Mouse (Mus musculus) adrenal gland, postnatal 14 days (tissue): Measurements from ENCODE around the gene Atf1. TPM values are rescaled to one million over a fixed set of nuclear protein-coding genes. Genes with fewer than 3 reads are reported as not detected.
"Not testable (repeated sequence)": the region's sequence is repeated elsewhere in the genome, so short reads cannot be mapped to it uniquely, and the experiment has no call there.

Source experiments
- DNase-seq: peaks from one replicate; pipeline ENCODE4 v3.0.0; 2021; ENCODE audit warnings: mixed read lengths
- total RNA-seq: library from RNA; stranded (reverse); gene quantifications from 2 replicates; pipeline ENCODE4 v1.2.3, GENCODE M21; 2021

The Atf1 gene
- total RNA-seq, 1 experiment from 2014 or later: 54.4 TPM

- DNase-seq: no peak
These were observed 31.2 kb downstream of the Atf1 start for GRCm38 (mm10) chr15:100258646-100259425.

DNA sequence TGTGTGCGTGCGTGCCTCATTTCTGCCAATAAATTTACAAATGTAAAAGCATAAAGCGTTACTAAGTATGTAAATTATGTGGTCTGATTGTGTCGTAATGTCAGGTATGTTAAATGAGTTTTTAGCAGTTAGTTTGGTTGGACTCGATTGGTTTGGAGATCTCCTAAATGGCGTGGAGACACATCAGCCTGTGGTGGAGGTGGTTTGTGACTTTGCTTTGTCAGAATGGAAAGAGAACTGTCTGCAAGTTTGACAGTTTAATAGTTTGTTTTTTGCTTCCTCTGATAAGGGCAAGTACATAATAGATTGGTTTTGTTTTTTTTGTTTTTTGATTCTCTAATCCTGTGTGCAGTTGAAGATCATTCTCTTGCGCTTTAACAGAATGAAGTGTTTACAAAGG, 32.7 kb downstream of the Atf1 start:
- not testable (repeated sequence) for DNase-seq

DNA sequence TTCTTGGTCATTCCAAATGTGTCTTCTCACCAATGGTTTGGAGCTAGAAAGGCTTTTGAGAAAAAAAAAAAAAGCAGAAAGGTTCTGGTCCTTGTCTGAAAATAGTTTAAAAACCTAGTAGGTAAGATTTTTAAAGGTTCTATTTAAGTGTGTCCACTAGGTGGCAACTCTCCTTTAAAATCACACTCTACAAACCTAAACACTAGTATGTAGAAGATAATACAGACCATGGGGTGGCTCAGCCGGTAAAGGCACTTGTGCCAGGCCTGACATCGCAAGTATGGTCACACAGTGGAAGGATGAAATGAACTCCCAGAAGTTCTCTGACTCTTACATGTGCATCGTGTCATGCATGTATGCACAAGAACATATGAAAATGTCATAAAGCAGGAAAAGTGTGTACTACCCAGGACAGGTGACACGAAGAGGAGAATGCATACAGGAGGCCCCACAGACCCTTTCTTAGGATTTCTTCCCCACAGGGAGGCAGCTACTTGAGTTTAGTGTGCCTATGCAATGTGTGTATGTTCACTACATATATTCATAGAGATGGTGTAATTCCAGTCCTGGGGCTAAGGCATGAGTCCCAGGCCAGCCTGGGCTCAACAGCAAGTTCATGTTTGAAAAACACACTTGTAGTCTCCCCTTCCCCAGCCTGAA, 35.8 kb downstream of the Atf1 start:
- DNase-seq: peak; percentile 16

- no peak for DNase-seq
These were observed 38.1 kb downstream of the Atf1 start for GRCm38 (mm10) chr15:100265586-100266325.

DNA sequence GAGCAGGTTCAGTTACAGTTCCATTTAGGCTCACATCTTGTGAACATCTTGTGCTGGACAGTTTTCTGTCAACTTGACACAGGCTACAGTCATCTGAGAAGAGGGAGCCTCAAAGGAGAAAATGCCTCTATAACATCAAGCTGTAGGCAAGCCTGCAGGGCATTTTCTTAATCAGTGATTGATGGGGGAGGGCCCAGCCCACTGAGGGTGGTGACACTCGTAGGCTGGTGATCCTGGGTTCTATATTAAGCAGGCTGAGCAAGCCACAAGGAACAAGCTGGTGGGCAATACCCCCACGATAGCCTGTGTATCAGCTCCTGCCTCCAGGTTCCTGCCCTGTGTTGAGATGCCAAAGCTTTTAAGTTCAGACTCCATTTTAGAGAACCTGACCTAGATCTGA, 41.3 kb downstream of the Atf1 start:
- no peak for DNase-seq

DNA sequence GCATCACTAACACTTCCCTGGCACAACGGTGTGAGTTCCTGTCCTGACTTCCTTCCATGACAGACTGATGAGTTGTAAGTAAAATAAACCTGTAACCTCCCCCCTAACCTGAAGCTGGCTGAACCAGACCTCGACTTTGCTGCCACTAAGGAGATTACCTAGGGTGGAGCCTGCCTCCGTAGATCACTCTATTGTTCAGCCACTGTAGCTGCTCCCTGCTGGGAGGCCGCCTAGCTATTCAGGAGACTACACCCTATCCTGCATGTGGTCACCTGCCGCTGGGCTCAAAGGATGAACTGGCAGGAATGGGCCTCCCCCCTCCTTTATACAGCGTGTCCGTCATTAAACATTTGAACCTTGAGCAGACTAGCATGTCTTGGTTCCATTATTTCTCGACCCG, 42.2 kb downstream of the Atf1 start:
- no peak for DNase-seq

- DNase-seq: not testable (repeated sequence)
These were observed 43.0 kb downstream of the Atf1 start for GRCm38 (mm10) chr15:100270609-100271008.

DNA sequence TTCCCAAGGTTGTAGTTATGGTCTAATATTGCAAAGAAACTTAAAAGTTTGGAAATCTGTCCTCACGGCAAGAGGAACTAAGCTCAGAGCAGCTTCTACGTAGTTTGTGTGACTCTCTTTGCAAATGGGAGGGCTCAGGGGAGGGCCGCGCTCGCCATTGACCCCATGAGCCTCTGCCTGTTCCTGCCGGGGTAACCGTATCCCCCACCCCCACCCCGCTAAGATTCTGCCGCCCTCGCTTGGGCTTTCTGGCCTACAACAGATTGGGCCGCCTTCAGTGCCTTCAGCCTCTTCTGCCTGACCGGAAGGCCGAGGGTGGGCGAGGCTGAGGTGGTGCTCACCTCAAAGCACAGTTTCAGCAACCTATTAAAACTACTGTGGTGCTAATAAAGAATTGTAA, 43.8 kb downstream of the Atf1 start:
- no peak for DNase-seq

GRCm38 (mm10) chr15:100273791-100274308, 46.2 kb downstream of the Atf1 start:
- not testable (repeated sequence) for DNase-seq

GRCm38 (mm10) chr15:100274790-100275559, 47.4 kb downstream of the Atf1 start:
- DNase-seq: no peak

DNA sequence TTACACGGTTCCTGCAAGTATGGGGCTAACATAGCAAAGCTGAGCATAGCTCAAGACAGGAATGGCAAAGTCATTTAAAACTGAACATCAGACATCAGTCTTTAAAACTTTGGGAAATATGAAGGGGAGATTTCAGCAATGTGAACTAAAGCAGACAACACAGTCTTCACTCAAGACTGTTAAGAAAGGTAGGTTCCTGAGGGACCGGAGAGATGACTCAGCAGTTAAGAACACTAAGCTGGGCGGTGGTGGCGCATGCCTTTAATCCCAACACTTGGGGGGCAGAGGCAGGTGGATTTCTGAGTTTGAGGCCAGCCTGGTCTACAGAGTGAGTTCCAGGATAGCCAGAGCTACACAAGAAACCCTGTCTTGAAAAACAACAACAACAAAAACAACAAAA, 48.8 kb downstream of the Atf1 start:
- no peak for DNase-seq

DNA sequence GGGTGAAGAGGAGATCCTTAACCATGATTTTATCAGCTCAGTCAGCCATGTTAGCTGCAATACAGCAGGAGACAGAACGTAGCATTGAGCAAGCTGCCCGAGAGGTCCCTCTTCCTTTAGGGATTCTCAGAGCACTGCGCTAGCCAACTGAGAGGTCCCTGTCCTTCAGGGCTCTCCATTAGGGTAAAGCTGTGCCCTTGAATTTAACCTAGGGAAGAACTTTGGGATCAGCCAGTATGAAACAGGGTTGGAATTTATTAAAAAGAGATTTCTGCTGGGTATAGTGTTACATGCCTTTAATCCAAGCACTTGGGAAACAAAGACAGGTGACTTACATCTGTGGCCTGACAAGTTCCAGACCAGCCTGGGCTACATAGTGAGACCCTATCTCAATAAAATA, 50.0 kb downstream of the Atf1 start:
- DNase-seq: no peak

- no peak for DNase-seq
These were observed 53.0 kb downstream of the Atf1 start, which contains the start of gene Tmprss12 for GRCm38 (mm10) chr15:100280626-100281025. Gene Tmprss12 (plus strand): TSS chr15:100280837.

DNA sequence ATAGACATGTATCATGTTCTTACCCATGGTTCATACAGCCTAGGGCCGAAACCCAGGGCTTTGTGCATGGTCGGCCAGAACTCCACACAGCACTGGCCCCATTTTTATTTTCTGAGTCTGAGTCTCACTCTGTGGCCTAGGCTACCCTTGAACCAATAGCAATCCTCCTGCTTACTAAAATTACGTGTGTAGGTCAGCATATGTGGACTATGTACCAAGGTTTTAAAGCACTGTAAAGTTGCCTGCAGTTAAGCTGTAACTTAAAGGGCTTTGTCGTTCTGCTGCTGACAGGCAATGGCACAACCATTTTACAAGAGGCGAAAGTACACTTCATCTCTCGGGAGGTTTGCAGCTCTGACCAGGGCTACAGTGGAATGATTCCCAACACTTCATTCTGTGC, 61.4 kb downstream of the Atf1 start:
- DNase-seq: no peak

- no peak for DNase-seq
These were observed 63.2 kb downstream of the Atf1 start for GRCm38 (mm10) chr15:100290858-100291257.

DNA sequence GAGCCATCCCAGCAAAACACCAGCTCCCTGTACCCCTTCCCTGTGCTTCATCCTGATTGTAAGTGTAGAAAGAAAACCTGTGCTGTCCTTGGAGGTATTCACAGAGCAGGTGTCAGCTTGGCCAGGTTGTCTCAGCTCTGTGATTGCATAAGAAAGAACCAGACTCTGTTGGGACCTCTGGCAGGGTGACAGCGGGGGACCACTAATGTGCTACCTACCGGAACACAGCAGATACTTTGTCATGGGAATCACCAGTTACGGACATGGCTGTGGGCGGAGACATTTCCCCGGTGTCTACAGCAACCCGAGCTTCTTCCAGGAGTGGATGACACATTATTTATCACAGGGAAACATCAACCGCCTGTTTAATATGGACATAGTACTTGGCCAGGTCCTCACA, 64.7 kb downstream of the Atf1 start:
- DNase-seq: no peak

- DNase-seq: no peak
These were observed 70.2 kb downstream of the Atf1 start for GRCm38 (mm10) chr15:100297856-100298255.

DNA sequence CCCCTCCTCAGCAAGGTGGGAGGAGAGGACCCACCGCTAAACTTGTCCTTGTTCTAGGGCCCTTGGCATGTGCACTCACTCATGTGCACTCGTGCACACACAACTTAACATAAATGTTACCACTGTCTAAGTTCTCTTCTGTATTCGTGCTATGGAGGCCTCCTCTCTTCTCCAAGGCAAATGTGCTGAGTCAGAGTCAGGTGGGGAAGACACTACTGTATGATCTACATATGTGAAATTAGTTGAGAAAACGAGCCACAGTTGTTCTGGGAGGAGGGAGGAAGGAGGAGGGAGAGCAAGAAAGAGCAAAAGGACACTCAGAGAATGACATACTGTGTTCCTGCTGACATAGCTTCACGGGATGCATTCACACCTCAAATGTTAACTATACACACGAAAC, 72.9 kb downstream of the Atf1 start:
- DNase-seq: no peak

DNA sequence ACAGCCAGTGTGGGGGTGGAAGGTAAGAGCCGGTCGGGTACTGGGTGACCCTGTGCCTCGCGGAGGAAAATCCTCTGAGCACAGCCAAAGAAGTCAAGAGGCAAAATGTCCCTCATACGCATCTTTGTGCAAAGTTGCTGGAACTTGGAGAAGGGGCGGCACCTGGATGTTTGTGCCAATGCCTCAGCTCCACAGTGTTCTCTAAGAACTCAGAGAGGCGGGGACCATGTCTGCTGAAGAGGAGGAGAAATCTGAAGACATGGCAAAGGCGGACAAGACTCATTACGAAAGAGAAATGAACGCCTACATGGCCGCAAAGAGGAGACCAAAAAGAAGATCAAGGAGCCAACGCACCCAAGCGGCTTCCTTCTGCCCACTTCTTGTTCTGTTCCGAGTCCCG, 73.9 kb downstream of the Atf1 start:
- DNase-seq: peak; percentile 45

DNA sequence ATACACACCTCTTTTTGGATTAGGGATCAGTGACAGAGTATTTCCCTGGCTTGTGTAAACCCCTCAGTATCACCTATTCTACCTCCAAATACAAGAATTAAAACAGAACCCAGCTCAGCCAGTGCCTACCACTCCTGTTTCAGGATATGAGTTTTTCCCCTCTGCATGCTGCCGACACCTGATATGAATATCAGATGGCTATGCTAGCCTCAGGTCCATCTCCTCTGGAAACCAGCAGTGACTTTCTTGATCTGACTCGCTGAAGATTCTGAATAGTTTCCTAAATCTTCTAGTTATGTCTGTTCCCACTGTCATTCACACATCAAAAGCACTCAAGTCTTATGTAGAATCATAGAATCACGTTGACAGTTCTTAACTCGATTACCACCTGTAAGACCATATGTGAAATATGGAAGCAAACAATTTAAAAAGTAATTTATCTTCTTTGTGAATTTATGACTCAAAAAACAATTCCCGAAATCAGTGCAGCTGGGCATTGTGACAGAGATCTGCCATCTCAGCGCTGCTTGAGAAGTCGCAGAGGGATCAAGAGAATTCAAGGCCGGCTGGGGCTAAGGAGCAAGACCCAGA, 75.9 kb downstream of the Atf1 start:
- no peak for DNase-seq
